Mouse (Mus musculus) retina, postnatal 7 days (tissue): ENCODE results near the gene Zc3h13.

ENCODE experiments used
- DNase-seq: peaks from one replicate; pipeline ENCODE4 v3.0.0-alpha.2; 2012; ENCODE audit warnings: low read depth, low spot score

The Zc3h13 gene

GRCm38 (mm10) chr14:75284193-75284915, at the start of gene Zc3h13:
Gene Zc3h13 (plus strand): TSS chr14:75284373.
- DNase-seq: peak; percentile 90

DNA sequence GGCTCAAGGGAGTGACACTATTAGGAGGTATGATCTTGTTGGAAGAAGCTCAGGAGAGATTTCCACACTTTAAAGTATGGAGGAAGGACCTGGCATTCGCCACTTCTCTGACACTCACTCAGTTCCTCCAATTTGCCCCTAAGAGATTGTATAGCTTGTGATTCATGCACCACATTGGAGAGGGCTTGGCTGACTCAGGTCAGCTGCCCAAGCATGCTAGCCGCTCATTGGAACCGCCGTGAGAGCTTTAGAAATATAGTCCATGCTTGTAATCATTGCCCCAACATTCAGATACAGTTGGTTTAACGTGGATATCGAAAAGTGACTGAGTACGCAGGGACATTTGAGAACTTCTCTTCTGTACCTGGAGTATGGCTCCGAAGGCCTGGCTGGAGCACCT, 48.6 kb upstream of the Zc3h13 start:
- DNase-seq: no peak

- DNase-seq: no peak
Measured at GRCm38 (mm10) chr14:75235955-75236635, 48.1 kb upstream of the Zc3h13 start.

- no peak for DNase-seq
Measured at GRCm38 (mm10) chr14:75236636-75237003, 47.6 kb upstream of the Zc3h13 start.

DNA sequence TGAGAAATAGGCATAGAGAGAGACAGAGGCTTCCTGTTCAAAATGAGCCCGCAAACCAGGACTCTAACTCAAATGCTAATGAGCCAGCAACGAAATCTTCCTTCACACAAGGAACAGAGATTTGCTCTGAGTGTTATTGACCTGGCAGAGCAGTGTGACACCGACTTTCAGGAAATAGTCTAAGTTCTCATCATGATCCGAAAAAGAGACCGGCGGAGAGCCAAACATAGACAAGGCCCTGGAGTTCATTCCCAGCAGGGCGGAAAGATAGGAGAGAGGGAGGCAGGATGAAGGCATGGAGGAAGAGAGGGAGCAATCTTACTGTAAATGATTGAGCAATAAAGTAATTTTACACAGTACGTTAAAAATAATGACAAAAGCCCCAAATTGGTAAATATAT, 47.1 kb upstream of the Zc3h13 start:
- no peak for DNase-seq

DNA sequence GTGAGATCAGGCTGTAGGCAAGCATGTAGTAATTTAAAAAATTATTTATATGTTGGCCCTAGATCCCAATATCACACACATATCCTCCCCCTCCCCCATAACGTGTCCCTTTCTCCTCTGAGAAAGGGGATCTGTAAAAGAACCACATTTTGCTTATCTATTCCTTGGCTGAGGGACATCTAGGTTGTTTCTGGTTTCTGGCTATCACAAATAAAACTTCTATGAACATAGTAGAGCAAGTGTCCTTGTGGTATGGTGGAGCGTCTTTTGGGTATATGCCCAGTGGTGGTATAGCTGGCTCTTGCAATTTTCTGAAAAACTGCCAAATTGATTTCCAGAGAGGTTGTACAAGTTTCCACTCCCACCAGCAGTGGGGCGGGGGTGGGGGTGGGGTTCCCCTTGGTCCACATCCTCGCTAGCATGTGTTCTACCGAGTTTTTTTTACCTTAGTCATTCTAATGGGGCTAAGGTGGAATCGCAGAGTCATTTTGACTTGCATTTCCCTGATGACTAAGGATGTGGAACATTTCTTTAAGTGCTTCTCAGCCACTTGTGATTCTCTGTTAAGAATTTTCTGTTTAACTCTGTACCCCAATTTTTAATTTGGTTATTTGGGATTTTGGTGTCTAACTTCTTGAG, 46.0 kb upstream of the Zc3h13 start:
- no peak for DNase-seq

- DNase-seq: no peak
Measured at GRCm38 (mm10) chr14:75242087-75242486, 42.1 kb upstream of the Zc3h13 start, which contains the start of gene Cpb2. Gene Cpb2 (plus strand): TSS chr14:75242287.

GRCm38 (mm10) chr14:75246024-75247000, 37.9 kb upstream of the Zc3h13 start:
- no peak for DNase-seq

- no peak for DNase-seq
Measured at GRCm38 (mm10) chr14:75250432-75250831, 33.7 kb upstream of the Zc3h13 start.

DNA sequence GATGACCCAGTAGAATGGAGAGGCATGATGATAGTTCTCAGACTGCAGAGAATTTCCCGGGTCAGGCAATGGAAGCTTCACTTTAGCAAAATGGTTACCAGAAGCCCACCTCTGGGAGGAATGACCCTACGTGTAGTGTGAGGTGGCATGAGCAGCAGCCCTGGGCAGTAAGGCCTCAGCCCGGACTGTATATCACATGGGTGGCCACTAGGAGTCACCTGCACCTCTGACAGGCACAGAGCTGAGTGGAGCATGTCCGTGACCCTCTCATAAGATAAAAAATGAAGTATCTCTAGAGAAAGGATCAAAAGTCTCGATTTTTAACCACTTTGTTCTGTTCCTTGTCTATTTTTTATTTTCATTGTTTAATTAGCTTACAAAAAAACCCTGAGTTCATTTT, 27.7 kb upstream of the Zc3h13 start:
- DNase-seq: no peak

- no peak for DNase-seq
Measured at GRCm38 (mm10) chr14:75269531-75269930, 14.6 kb upstream of the Zc3h13 start.

- no peak for DNase-seq
Measured at GRCm38 (mm10) chr14:75279716-75280115, 4.5 kb upstream of the Zc3h13 start.

DNA sequence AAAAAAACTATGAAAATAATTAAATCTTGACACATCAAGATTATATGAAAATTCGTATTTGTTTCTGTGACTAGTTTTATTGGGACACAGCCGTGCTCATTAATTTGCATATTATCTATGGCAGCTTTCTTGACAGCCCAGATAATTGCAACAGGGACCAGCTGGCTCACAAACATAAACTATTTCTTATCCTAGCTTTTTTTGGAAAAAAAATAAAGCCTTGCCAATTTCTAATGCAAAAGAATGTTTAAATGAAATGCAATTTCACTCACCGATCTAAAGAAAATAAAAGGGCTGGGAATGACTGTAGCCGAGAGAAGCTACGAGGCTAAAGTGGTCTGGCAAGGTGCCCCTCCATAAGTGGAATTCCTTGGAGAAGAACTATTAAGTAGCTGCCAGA, 3.8 kb upstream of the Zc3h13 start:
- no peak for DNase-seq

DNA sequence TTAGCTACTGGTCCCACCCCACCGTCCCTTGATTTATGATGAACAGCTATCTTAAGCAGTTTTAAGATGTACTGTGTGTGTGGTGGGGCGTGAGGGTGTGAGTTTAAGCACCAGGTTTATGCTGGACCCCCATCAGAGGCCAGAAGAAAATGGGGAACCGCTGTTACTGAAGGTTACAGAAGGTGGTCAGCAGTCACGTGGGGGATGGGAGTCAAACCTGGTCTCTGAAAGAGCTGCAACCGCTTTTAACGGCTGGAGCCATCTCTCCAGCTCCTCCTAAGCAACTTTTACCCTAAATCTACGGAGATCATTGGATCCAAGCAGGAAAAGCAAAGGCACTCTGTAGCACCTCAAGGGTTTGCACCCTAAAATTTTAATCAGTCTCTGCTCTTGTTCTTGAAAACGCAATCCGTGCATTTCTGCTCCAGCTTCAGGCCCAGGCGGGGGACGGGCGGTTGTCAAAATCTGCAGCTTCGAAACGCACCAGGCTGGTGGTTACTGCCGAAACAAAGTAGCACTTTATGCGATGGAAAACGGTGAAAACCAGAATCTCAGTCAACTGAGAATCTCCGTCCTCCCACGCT, 472 bp upstream of the Zc3h13 start:
- DNase-seq: no peak

DNA sequence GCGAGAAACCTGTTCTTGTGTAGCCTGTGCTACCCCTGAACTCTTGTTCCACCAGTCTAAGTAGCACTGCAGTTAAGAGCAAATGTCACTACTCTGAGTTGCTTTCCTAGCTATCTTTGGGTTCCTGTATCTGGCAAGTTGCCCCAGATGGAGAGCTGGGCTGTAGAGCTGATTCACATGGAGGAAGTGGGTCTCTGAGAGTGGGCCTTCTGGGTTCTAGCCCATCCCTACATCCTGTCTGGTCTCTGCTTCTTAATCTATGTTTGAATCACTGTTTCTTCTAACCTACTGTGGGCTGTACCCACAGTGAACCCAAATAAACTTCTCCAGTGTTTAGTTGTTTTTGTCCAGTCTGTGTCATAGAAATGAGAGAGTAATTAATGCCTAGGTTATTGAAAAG, 16.9 kb downstream of the Zc3h13 start:
- no peak for DNase-seq

- no peak for DNase-seq
Measured at GRCm38 (mm10) chr14:75303807-75304206, 19.6 kb downstream of the Zc3h13 start.

DNA sequence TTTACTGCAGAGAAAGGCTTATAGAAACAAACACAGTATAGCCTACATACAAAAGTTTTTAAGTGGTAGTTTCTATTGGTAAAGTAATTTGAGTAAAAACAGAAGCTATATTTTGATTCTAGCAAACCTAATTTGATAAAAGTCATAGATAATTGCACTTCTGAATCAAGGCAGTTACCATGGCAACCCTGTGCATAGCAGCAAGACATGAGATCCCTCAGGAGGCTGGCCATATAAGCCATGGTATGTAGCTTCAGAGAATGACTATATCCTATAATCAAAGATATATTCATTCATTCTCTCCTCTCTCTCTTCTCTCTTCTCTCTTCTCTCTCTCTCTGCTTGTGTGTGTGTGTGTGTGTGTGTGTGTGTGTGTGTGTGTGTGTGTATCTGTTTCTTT, 23.7 kb downstream of the Zc3h13 start:
- DNase-seq: no peak

GRCm38 (mm10) chr14:75309336-75309992, 25.3 kb downstream of the Zc3h13 start:
- DNase-seq: peak; percentile 8

DNA sequence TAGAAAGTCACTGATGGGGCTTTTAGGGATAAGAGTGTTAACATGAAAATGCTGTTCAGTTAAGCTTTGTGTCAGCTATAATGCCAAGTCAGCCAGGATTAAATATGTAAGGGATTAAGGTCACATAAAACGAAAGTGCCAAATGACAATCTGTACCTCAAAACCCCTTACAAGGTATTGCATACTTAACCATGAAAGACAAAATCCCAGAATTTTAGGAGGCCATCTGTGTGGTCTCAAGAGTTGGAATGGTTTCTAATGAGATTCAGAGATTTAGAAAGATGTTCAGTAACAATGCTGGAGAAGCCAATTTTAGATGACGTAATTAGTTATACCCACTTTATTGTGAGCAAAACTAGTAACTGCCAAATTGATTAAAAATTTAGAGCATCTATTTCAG, 30.3 kb downstream of the Zc3h13 start:
- peak; percentile 24 for DNase-seq

DNA sequence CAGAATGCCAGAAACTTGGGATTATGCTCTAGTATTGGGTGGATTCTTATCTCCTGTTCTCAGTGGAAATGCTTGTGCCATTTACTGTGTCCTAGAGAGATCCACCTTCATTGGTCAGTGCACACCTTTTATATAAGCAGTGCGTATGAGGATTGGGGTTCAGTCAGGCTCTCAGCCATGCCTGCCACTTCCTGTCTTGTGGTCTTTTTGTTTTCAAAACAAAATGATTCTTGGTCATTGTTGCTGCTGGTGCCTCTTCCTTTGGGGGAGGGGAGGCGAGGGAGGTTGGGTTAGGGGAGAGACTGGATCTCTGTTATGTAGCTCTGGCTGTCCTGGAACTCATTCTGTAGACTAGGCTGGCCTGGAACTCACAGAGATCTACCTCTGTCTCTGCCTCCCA, 34.6 kb downstream of the Zc3h13 start:
- no peak for DNase-seq

DNA sequence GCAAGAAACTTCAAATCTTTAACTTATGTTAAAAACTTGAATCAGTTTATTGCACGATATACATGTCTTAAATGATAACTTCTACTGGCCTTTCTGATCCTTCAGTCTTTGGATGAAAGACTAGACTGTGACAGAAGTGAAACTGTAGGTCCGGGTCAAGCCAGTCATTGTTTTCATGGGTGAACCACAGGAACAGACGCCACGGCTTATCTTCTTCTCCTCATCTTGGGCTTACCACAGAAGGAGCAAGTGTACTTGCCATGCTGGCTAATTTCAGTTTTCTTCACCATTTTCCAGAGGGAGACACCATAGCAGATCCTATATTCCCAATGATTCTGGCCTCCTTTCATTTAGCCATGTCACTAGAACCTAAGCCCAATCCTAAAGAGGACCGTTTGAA, 36.1 kb downstream of the Zc3h13 start:
- no peak for DNase-seq
